Mouse (Mus musculus): ENCODE results near the gene Mylip.
A peak's percentile ranks its signal among the peaks of the same experiment; 100 is the strongest.

Mylip gene

GRCm38 (mm10) chr13:45389448-45390311, at the start of gene Mylip:
Gene Mylip, plus strand, starts transcription at chr13:45389742.
- peak; percentile 99 for DNase-seq (ENCODE audit: low spot score)

DNA sequence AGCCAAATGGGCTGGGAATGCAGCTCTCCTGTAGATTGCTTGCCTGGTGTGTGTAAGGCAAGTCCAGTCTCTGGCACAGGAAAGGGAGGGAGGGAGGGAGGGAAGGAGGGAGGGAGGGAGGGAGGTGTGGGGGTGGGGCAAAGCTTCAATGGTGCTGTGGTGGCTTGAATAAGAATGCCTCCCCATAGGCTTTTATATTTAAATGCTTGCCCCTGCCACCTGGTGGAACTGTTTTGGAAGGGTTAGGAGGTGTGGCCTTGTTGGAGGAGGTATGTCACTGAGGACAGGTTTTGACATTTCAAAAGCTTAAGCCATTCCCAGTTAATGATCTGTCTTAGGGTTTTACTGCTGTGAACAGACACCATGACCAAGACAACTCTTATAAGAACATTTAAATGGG, 47.6 kb upstream of the Mylip start:
- no peak for DNase-seq (ENCODE audit: low spot score)

DNA sequence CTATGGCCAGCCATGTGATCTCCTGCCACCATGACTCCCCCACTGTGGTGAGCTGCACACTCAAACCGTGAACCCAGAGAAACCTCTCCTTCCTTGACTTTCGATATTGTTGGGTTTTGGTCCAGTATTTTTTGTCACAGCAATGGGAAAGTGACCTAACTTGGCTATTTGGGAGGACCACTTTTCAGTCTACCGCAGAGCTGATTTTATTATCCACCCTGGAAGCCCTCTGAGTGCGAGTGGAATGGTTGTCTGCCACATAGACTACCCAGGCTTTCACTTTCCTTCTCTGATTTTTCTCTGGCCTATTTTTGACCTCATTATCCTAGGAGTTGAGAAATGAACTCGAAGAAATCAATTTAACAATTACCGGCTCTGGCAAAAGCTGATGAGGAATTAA, 46.0 kb upstream of the Mylip start:
- no peak for DNase-seq (ENCODE audit: low spot score)

DNA sequence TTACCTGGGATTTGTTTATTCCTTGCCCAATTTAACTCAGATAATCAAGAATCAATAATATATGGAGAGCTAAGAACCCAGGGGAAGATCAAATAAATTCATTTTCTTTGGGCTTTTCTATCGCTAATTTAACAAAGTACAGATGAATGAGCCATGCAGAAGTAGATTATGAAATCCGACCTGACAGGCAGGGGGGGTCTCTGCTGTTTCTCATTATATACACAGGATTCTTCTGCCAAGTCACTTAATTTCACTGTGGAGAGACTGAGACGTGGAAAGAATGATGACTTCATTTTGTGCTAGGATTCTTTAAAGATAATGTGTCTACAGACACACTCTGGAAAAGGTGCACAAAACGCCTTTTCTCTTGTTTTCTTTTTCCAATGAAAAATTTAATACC, 45.6 kb upstream of the Mylip start:
- DNase-seq (ENCODE audit: low spot score), result no peak

GRCm38 (mm10) chr13:45345471-45346159, 43.9 kb upstream of the Mylip start:
- no peak for DNase-seq (ENCODE audit: low spot score)

DNA sequence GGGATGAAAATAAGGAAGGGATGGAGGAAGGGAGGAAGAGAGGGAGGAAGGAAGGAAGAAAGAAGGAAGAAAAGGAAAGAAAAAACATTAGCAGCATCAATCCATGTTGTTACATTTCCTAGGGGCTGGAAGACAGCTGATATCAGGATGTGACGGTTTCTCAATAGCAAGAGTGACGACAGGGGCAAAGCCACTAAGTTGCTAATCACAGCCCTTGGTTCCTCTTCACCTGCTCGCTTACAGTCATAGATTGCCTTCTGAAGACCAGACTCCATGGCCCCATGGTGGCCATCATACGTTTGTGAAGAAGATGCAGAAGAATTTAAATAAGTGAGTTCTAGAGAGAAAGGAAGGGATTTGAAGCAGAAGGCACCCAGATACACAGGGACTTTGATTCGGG, 38.1 kb upstream of the Mylip start:
- no peak for DNase-seq (ENCODE audit: low spot score)

DNA sequence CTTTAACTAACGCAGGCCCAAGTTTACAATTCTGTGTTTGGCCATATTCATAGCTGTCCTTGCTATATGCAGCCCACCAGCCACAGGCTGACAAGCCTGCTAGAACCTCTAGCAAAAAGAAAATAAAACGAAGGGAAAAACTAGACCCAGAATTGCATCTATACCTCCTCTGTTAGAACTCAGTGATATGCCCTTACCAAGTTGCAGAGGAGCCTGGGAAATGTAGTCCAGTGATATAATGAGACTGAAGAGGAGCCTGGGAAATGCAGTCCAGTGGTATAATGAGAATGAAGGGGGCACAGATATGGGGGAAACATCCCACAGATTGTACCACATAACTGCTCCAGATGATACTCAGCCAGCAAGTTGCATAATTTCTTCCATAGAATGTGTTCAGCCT, 34.7 kb upstream of the Mylip start:
- DNase-seq (ENCODE audit: low spot score), result no peak

GRCm38 (mm10) chr13:45358208-45358607, 31.3 kb upstream of the Mylip start:
- no peak for DNase-seq (ENCODE audit: low spot score)

- DNase-seq (ENCODE audit: low spot score), result no peak
These were observed 30.7 kb upstream of the Mylip start for GRCm38 (mm10) chr13:45358676-45359323.

GRCm38 (mm10) chr13:45365788-45366187, 23.8 kb upstream of the Mylip start:
- DNase-seq (ENCODE audit: low spot score), result no peak

DNA sequence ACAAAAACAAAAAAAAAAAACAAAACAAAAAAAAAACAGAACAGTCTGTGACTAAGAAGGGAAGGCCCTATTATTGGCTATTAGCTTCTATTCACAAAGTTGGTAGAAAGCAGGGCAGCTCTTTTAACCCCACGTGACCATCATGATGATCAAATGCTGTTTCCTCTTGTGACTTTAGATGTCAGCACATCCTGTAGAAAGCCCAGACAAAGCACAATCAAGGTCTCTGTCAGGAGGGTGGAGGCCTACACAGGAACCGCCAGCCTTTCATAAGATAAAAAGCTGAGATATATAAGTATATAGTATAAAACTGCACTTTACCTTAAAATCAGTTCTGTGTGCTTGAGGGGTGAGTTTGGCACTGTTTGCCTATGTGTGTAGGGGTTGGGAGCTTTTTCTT, 17.9 kb upstream of the Mylip start:
- DNase-seq (ENCODE audit: low spot score), result no peak

- no peak for DNase-seq (ENCODE audit: low spot score)
These were observed 17.1 kb upstream of the Mylip start for GRCm38 (mm10) chr13:45372456-45372855.

- DNase-seq (ENCODE audit: low spot score), result no peak
These were observed 14.7 kb upstream of the Mylip start for GRCm38 (mm10) chr13:45374846-45375245.

GRCm38 (mm10) chr13:45382208-45382607, 7.3 kb upstream of the Mylip start:
- DNase-seq (ENCODE audit: low spot score), result no peak

DNA sequence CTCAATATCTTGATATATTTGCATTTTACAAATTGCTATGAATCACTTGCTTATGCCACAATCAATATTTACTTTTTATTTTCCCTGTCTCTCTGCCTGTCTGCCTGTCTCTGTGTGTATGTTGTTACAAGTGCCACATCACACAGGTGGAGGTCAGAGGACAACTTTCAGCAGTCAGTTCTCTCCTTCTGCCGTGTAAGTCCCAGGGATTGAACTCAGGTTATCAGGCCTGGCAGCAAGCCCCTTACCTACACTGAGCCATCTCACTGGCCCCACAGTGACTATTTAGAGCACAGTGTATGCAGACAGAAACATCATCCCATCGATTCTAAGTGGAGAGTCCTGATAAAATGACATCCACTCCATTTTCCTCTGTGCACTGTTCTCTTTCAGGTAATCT, 4.9 kb upstream of the Mylip start:
- DNase-seq (ENCODE audit: low spot score), result no peak

GRCm38 (mm10) chr13:45385521-45385920, 4.0 kb upstream of the Mylip start:
- DNase-seq (ENCODE audit: low spot score), result no peak

DNA sequence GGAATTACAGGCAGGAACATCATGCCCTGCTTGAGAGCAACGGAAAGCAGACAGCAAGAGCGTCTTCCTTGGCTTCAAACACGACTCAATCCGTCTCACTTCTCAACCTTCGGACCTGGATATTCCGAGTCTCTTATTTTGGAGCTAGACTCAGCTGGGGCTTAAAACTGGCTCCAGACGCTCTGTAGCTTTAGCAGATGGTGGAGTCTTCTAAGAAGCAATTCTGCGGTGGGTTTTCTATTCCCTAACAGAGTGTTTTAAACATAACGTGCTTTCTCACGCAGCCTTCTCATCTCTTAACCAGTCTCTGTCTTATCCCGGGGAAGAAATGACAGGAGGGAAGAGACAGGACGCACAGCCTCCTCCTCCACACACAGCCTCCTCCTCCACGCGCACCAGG, 3.3 kb upstream of the Mylip start:
- no peak for DNase-seq (ENCODE audit: low spot score)

DNA sequence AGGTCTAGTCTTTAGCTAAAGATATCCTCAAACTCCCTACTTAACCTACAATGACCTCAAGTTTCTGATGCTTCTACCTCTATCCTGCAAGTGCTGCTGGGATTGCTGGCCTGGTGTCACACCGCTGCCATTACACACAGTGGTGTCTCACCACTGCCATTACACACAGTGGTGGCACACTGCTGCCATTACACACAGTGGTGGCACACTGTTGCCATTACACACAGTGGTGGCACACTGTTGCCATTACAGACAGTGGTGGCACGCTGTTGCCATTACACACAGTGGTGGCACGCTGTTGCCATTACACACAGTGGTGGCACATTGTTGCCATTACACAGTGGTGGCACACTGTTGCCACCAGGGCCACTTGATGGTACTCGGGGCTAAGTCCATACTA, 2.3 kb upstream of the Mylip start:
- no peak for DNase-seq (ENCODE audit: low spot score)

- no peak for DNase-seq (ENCODE audit: low spot score)
These were observed 1.2 kb upstream of the Mylip start for GRCm38 (mm10) chr13:45388254-45388805.

- no peak for DNase-seq (ENCODE audit: low spot score)
These were observed 653 bp upstream of the Mylip start for GRCm38 (mm10) chr13:45388889-45389288.

DNA sequence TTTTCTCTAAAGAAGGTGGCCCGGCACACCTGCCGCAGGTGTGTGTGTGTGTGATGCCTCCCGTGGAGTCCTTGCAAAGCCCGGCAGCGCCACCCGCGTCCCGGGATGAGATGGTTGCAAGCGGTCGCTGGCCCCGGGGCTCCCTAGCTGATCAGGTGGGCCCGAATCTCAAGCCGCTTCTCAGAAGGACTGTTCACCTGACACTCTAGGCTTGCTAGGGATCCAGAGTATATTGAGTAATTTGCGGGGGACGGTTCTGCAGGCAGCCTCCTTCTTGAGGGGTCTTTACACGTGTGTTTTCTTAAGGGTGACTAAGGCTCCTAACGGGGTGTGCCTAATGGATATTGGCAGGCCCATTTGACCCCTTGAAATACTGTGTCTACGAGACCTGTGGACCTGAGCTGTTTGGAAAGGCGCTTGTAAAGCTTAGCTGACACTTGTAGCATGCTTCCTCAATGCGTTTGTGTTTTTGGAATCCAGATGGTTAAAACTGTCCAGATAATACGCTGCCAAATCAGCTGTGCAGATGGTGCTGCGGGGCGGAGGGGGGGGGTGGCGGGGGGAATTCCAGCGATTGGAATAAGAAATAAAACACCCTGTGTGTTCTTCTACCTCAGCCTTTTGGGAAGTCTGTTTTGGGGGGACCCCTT, 895 bp downstream of the Mylip start:
- DNase-seq (ENCODE audit: low spot score), result peak; percentile 43

All from ovary, postnatal 36 days (tissue).